Mouse (Mus musculus): ENCODE measurements around the gene Prdm10. TPM values are rescaled to one million over a fixed set of nuclear protein-coding genes. Genes with fewer than 3 reads are reported as not detected.

Gene Prdm10
- polyA plus RNA-seq, 2 experiments = 5.5 to 14.6 TPM

DNA sequence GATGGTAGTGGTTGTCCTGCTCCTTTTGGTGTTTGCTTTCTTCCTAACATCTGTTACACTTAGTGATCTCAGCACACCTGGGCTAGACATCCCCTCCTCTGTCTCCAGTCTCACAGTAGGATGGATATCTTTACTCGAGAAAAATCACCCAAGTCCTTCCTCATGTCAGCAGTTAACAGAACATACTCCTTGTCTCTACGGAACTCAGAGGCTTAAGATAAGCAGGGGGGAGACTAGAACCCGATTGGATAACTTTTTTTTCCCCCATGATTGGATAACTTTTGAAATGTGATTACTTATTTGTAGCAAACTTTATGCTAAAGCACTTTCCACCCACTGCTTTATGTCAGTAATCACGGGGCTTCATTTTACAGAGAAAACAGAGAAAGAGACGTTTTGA is 28.7 kb downstream of the Prdm10 start:
- ATAC-seq (ENCODE audit: low FRiP score, low read depth) (no peak), DNase-seq (ENCODE audit: low spot score) (no peak)
- no peaks in the 10 kb centered on the region for H3K27me3 ChIP-seq (ENCODE audit: control insufficient read depth, insufficient read depth, low read length)
- H3K4me3 ChIP-seq (replicated peaks; ENCODE audit: low read length) = no peak overlapping the region
- no peaks in the 10 kb centered on the region for H3K9me3 ChIP-seq (ENCODE audit: control insufficient read depth, low read length)
- H3K36me3 ChIP-seq (ENCODE audit: control insufficient read depth, insufficient read depth, low read length) = no peaks in the 10 kb centered on the region
- 74% methylated on average over 5 of the region's 5 CpGs for WGBS
- no peak for TF ChIP-seq POLR2A (IDR thresholded peaks at IDR 0.05; ENCODE audit: borderline replicate concordance, extremely low read depth, insufficient read depth, insufficient read length)
- H3K27ac ChIP-seq (replicated peaks; ENCODE audit: low read depth, low read length) = no peak overlapping the region
- no peak overlapping the region for H3K4me2 ChIP-seq (replicated peaks; ENCODE audit: low read depth, low read length, severe bottlenecking)
- no peaks in the 10 kb centered on the region for H3K4me1 ChIP-seq (ENCODE audit: control insufficient read depth, insufficient read depth, low read length)
- no peak overlapping the region for H3K9ac ChIP-seq (ENCODE audit: low read depth, low read length, severe bottlenecking)

DNA sequence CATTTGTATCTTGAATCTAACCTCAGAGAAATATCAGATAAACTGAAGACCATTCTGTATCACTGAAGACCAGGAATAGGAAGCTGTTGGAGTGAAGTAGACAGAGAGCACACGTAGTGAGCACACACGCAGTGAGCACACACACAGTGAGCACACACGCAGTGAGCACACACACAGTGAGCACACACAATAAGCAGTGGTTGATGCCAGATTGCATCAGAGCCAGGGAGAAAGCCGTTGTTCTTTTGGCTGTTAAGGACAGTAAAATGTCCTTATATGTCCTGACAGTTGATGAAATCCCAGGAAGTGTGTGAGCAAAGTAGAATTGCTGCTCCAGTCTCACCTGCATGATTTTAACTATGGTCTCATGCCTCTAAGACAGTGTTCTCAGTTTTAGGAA is 30.3 kb downstream of the Prdm10 start:
- DNase-seq (ENCODE audit: low spot score) = no peak
- Histone ChIP-seq H3K27me3 (ENCODE audit: control insufficient read depth, insufficient read depth, low read length) (no peaks in the 10 kb centered on the region), H3K9me3 (ENCODE audit: control insufficient read depth, low read length) (no peaks in the 10 kb centered on the region), H3K36me3 (ENCODE audit: control insufficient read depth, insufficient read depth, low read length) (no peaks in the 10 kb centered on the region), H3K27ac (replicated peaks; ENCODE audit: low read depth, low read length) (no peak overlapping the region), H3K4me2 (replicated peaks; ENCODE audit: low read depth, low read length, severe bottlenecking) (no peak overlapping the region), H3K4me3 (replicated peaks; ENCODE audit: low read length) (no peak overlapping the region), H3K4me1 (ENCODE audit: control insufficient read depth, insufficient read depth, low read length) (no peaks in the 10 kb centered on the region), H3K9ac (ENCODE audit: low read depth, low read length, severe bottlenecking) (no peak overlapping the region)
- TF ChIP-seq POLR2A (IDR thresholded peaks at IDR 0.05; ENCODE audit: borderline replicate concordance, extremely low read depth, insufficient read depth, insufficient read length) = no peak
- no peak for ATAC-seq (ENCODE audit: low FRiP score, low read depth)
- WGBS = 94% methylated on average over 4 of the region's 4 CpGs

DNA sequence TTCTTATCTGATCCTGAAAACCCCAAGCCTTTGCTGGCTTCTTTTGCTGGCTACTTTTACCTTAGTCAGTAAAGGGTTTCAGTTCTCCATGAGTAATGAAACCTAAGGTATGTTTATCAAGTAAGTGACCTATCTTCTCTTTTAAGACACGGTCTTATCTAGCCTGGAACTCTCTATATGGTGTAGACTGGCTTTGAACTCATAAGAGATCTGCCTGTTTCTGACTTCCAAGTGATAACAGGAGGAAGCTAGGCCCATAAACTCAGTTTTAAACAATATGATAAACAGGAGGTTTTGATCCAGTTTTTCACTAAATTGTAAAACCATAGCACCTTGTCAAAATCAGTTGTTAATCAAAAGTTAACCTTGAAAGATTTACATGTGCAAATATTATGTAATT is 33.5 kb downstream of the Prdm10 start:
- no peaks in the 10 kb centered on the region for H3K9me3 ChIP-seq (ENCODE audit: control insufficient read depth, low read length)
- H3K36me3 ChIP-seq (ENCODE audit: control insufficient read depth, insufficient read depth, low read length) = no peaks in the 10 kb centered on the region

DNA sequence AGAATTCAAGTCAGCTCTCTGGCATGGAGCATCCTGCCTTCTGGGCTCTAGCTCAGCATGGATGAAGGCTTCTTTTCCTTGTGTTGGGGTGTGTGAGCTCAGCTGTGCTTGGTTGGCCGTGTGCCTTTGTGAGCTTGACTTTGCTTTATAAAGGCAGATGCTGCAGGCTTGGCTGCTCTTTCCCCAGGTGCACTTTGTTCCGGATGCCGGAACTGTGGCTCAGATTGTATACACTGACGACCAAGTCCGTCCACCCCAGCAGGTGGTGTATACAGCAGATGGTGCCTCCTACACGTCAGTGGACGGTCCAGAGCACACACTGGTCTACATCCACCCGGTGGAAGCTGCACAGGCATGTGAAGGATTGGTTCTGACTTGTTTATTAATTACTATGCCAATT is 35.6 kb downstream of the Prdm10 start:
- Histone ChIP-seq H3K9me3 (ENCODE audit: control insufficient read depth, low read length) (no peaks in the 10 kb centered on the region), H3K4me1 (ENCODE audit: control insufficient read depth, insufficient read depth, low read length) (no peaks in the 10 kb centered on the region), H3K36me3 (ENCODE audit: control insufficient read depth, insufficient read depth, low read length) (no peaks in the 10 kb centered on the region), H3K9ac (ENCODE audit: low read depth, low read length, severe bottlenecking) (no peak overlapping the region), H3K4me2 (replicated peaks; ENCODE audit: low read depth, low read length, severe bottlenecking) (no peak overlapping the region), H3K27ac (replicated peaks; ENCODE audit: low read depth, low read length) (no peak overlapping the region), H3K27me3 (ENCODE audit: control insufficient read depth, insufficient read depth, low read length) (no peaks in the 10 kb centered on the region), H3K4me3 (replicated peaks; ENCODE audit: low read length) (no peak overlapping the region)
- ATAC-seq (ENCODE audit: low FRiP score, low read depth) (no peak), DNase-seq (ENCODE audit: low spot score) (peak; percentile 4)
- TF ChIP-seq POLR2A (IDR thresholded peaks at IDR 0.05; ENCODE audit: borderline replicate concordance, extremely low read depth, insufficient read depth, insufficient read length) = no peak
- WGBS = 76% methylated on average over 8 of the region's 8 CpGs

More for the DNA sequence above, 33.5 kb downstream of the Prdm10 start:
- no peak overlapping the region for H3K27ac ChIP-seq (replicated peaks; ENCODE audit: low read depth, low read length)
- no peak for TF ChIP-seq POLR2A (IDR thresholded peaks at IDR 0.05; ENCODE audit: borderline replicate concordance, extremely low read depth, insufficient read depth, insufficient read length)
- H3K4me1 ChIP-seq (ENCODE audit: control insufficient read depth, insufficient read depth, low read length) = no peaks in the 10 kb centered on the region
- no peak overlapping the region for H3K4me3 ChIP-seq (replicated peaks; ENCODE audit: low read length)
- no peak overlapping the region for H3K9ac ChIP-seq (ENCODE audit: low read depth, low read length, severe bottlenecking)
- H3K27me3 ChIP-seq (ENCODE audit: control insufficient read depth, insufficient read depth, low read length) = no peaks in the 10 kb centered on the region
- WGBS = 92% methylated on average over 1 of the region's 1 CpGs
- DNase-seq (ENCODE audit: low spot score) (no peak), ATAC-seq (ENCODE audit: low FRiP score, low read depth) (no peak)
- H3K4me2 ChIP-seq (replicated peaks; ENCODE audit: low read depth, low read length, severe bottlenecking) = no peak overlapping the region

DNA sequence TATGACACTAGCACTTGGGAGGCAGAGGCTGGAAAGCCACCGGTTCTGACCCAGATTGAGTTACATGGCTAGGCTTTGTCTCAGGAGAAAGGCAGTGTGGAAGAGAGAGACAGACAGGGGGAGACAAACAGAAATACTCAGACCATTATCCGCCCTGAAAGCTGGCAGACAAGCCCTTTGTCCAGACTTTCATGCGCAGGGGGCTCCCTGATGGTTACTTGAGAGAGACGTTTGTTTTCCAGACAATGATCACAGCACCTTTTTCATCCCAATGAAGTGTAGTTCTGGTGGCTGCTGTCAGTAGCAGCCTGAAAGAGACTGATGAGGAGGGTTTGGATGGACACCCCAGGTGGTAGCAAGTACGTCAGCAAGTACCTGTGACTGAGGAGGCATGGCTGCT is 38.6 kb downstream of the Prdm10 start:
- H3K9ac ChIP-seq (ENCODE audit: low read depth, low read length, severe bottlenecking) = no peak overlapping the region
- ATAC-seq (ENCODE audit: low FRiP score, low read depth) = no peak
- no peak for TF ChIP-seq POLR2A (IDR thresholded peaks at IDR 0.05; ENCODE audit: borderline replicate concordance, extremely low read depth, insufficient read depth, insufficient read length)
- no peak overlapping the region for H3K4me2 ChIP-seq (replicated peaks; ENCODE audit: low read depth, low read length, severe bottlenecking)
- H3K4me3 ChIP-seq (replicated peaks; ENCODE audit: low read length) = no peak overlapping the region
- H3K27me3 ChIP-seq (ENCODE audit: control insufficient read depth, insufficient read depth, low read length) = no peaks in the 10 kb centered on the region
- no peaks in the 10 kb centered on the region for H3K9me3 ChIP-seq (ENCODE audit: control insufficient read depth, low read length)
- WGBS = 79% methylated on average over 5 of the region's 5 CpGs
- H3K36me3 ChIP-seq (ENCODE audit: control insufficient read depth, insufficient read depth, low read length) = no peaks in the 10 kb centered on the region
- no peaks in the 10 kb centered on the region for H3K4me1 ChIP-seq (ENCODE audit: control insufficient read depth, insufficient read depth, low read length)
- DNase-seq (ENCODE audit: low spot score) = no peak
- no peak overlapping the region for H3K27ac ChIP-seq (replicated peaks; ENCODE audit: low read depth, low read length)

DNA sequence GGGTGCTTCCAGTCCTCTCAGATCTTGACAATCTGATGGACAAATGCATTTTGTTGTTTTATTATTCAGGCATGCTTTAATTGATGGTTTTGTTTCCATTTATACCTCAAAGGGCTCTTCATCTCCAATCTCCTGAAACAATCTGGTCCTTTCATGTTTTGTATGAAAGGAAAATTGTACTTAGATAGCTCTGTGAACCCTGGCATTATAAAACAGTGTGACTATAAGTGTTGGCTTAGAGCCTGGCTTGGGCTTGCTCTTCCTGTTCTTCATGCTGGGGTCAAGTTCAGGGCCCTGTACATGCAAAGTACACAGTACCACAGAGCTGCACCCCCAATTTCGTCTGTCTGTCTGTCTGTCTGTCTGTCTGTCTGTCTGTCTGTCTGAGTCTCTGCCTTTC is 40.4 kb downstream of the Prdm10 start:
- no peaks in the 10 kb centered on the region for H3K9me3 ChIP-seq (ENCODE audit: control insufficient read depth, low read length)
- 71% methylated on average over 1 of the region's 1 CpGs for WGBS
- no peak overlapping the region for H3K27ac ChIP-seq (replicated peaks; ENCODE audit: low read depth, low read length)
- H3K4me3 ChIP-seq (replicated peaks; ENCODE audit: low read length) = no peak overlapping the region
- ATAC-seq (ENCODE audit: low FRiP score, low read depth) (no peak), DNase-seq (ENCODE audit: low spot score) (no peak)
- H3K4me2 ChIP-seq (replicated peaks; ENCODE audit: low read depth, low read length, severe bottlenecking) = no peak overlapping the region
- no peaks in the 10 kb centered on the region for H3K36me3 ChIP-seq (ENCODE audit: control insufficient read depth, insufficient read depth, low read length)
- TF ChIP-seq POLR2A (IDR thresholded peaks at IDR 0.05; ENCODE audit: borderline replicate concordance, extremely low read depth, insufficient read depth, insufficient read length) = no peak
- no peaks in the 10 kb centered on the region for H3K4me1 ChIP-seq (ENCODE audit: control insufficient read depth, insufficient read depth, low read length)
- no peak overlapping the region for H3K9ac ChIP-seq (ENCODE audit: low read depth, low read length, severe bottlenecking)
- H3K27me3 ChIP-seq (ENCODE audit: control insufficient read depth, insufficient read depth, low read length) = no peaks in the 10 kb centered on the region
